Mouse (Mus musculus): ENCODE data around the gene Lce3a. TPM values are rescaled to one million over a fixed set of nuclear protein-coding genes. Genes with fewer than 3 reads are reported as not detected.

The Lce3a gene
- total RNA-seq (2017) = not detected in 2 replicates

DNA sequence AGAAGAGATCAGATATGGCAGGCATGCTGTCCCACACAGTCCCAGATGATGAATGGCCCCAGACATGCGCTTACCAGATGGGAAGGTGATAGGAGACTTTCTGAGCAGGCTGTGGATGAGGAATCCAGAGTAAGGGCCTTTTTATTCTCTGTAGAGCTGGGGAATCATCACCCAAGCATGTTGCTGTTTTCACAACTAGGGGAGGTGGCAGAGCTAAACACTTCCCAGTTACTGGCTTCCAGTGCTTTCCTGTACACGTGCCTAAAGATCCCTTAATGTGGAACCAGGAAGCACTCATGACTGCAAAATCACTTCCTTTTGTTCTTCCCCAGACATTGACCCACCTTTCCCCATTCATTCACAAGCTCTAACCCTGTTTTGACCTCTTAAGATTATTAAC, at the start of gene Lce3a:
TSS of gene Lce3a (minus strand) at position 101 of the 400 bp plus-strand sequence.
- no peak for ATAC-seq (ENCODE audit: extremely low read depth, insufficient number of reproducible peaks, low FRiP score, poor library complexity, severe bottlenecking)

DNA sequence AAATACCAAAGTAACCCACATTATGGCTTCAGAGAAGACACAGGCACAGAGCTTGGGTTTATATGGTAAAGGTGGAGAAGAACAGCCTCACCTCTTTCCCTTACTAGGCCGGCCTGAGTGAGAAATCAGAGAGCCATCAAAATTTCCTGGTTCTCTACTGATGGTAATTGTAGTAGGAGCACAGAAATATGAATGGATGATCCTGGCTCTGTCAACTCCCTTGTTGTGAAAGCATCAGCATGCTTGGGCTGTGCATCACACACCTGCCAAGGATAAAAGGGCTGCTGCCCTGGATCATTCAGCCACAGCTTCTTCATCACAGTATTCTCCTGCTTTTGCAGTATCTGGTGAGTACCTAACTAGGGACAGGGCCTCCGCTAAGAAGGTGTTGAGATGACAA, 40.7 kb upstream of the Lce3a start, which contains the start of gene Lce3e:
TSS of gene Lce3e (plus strand) at position 301 of the 400 bp plus-strand sequence.
- ATAC-seq (ENCODE audit: extremely low read depth, insufficient number of reproducible peaks, low FRiP score, poor library complexity, severe bottlenecking) = no peak

DNA sequence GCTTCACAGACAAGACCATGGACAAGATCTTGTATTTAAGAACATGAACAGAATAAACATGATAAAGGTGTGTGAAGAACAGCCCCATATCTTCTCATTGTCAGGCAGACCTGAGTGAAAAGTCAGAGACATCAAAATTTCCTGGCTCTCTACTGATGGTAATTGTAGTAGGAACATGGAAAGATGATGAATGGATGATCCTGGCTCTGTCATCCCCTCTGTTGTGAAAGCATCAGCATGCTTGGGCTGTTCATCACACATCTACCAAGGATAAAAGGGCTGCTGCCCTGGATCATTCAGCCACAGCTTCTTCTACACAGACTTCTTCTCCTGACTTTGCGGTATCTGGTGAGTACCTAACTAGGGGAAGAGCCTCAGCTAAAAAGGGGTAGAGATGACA, 31.1 kb upstream of the Lce3a start, which contains the start of gene Lce3d:
TSS of gene Lce3d (plus strand) at position 301 of the 400 bp plus-strand sequence.
- ATAC-seq (ENCODE audit: extremely low read depth, insufficient number of reproducible peaks, low FRiP score, poor library complexity, severe bottlenecking) = no peak

DNA sequence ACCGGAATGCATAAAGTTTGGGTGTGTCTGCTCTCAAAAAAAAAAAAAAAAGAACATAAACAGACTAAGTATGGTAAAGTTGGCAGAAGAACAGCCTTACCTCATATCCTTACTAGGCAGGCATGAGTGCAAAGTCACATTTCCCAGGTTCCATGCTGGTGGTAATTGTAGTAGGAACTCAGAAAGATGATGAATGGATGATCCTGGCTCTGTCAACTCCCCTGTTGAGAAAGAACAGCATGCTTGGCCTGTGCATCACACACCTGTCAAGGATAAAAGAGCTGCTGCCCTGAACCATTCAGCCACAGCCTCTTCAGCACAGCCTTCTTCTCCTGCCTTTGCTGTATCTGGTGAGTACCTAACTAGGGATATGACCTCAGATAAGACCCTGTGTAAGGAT, 18.2 kb upstream of the Lce3a start, which contains the start of gene Lce3c:
TSS of gene Lce3c (plus strand) at position 301 of the 400 bp plus-strand sequence.
- ATAC-seq (ENCODE audit: extremely low read depth, insufficient number of reproducible peaks, low FRiP score, poor library complexity, severe bottlenecking) = no peak

DNA sequence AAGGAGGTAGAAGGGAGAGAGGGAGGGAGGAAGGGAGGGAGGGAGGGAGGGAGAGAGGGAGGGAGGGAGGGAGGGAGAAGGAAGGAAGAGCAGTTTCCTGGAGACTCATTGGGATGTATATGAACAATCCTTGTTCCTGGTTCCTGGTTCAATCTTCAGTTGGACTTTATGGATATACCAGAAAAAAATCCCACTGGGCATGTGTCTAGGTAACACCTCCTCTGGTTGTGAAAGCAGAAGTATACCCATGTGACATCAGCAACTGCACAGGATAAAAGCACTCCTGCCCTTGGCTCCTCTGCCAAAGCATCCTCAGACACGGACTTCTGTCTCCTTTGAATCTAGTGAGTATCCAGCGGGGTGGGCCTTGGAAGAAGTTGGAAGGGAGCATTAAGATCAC, 6.6 kb upstream of the Lce3a start, which contains the start of gene Lce3b:
TSS of gene Lce3b (plus strand) at position 301 of the 400 bp plus-strand sequence.
- no peak for ATAC-seq (ENCODE audit: extremely low read depth, insufficient number of reproducible peaks, low FRiP score, poor library complexity, severe bottlenecking)

DNA sequence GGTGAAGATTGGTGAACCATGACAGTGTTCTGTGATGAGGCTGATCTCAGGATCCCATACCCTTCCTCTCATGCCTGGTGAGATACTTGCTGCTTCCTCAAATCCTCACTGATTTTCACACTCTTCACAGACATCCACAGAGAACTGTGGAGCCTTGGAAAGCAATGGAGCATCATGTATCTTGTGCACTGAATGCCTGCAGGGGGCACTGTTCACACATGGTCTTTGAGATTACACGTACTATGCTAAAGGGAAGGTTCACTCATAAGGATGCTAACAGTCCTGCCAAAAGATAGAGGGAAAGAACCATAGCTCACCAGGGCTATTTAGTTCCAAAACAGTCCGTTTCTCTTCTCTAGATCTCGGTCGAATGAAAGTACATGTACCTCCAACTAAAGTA, 5.7 kb downstream of the Lce3a start:
- no peak for ATAC-seq (ENCODE audit: extremely low read depth, insufficient number of reproducible peaks, low FRiP score, poor library complexity, severe bottlenecking)

- ATAC-seq (ENCODE audit: extremely low read depth, insufficient number of reproducible peaks, low FRiP score, poor library complexity, severe bottlenecking) = no peak
Measured at GRCm38 (mm10) chr3:92907571-92907970, 18.5 kb downstream of the Lce3a start.

GRCm38 (mm10) chr3:92905182-92905581, 20.8 kb downstream of the Lce3a start:
- ATAC-seq (ENCODE audit: extremely low read depth, insufficient number of reproducible peaks, low FRiP score, poor library complexity, severe bottlenecking) = no peak

- ATAC-seq (ENCODE audit: extremely low read depth, insufficient number of reproducible peaks, low FRiP score, poor library complexity, severe bottlenecking) = no peak
Measured at GRCm38 (mm10) chr3:92903640-92904039, 22.4 kb downstream of the Lce3a start.

GRCm38 (mm10) chr3:92902992-92903391, 23.0 kb downstream of the Lce3a start:
- ATAC-seq (ENCODE audit: extremely low read depth, insufficient number of reproducible peaks, low FRiP score, poor library complexity, severe bottlenecking) = no peak

GRCm38 (mm10) chr3:92894489-92894888, 31.5 kb downstream of the Lce3a start:
- no peak for ATAC-seq (ENCODE audit: extremely low read depth, insufficient number of reproducible peaks, low FRiP score, poor library complexity, severe bottlenecking)

DNA sequence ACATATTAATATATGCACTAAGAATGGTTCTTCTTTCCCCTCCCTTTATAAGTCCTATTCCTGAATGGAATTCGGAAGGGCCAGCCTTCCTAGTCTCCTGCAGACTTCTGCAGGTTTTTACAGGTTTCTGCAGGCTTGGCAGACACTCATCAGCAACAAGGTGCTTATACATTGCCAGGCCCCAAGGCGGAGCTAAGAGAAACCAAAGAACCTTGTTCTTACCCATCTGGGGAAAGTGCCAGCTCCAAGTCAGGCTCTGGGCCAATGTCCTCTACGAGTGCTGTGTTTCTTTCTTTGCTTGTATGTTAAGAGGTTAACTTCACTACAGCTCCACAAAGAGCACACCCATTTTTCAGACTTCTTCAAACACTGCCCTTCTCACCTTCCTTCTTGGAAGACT, 32.0 kb downstream of the Lce3a start:
- no peak for ATAC-seq (ENCODE audit: extremely low read depth, insufficient number of reproducible peaks, low FRiP score, poor library complexity, severe bottlenecking)

Other genes starting within 250 kb of the Lce3a start
- not detected in 2 replicates for gene Lce1c, start 247.0 kb downstream of the Lce3a start, total RNA-seq (2017)
- gene Lce1d, start 239.0 kb downstream of the Lce3a start, total RNA-seq (2017) = not detected in 2 replicates
- not detected in 2 replicates for gene Lce1e, start 217.2 kb downstream of the Lce3a start, total RNA-seq (2017)
- gene Lce1f, start 205.9 kb downstream of the Lce3a start, total RNA-seq (2017) = not detected in 2 replicates
- not detected in 2 replicates for gene Gm38119, start 187.1 kb downstream of the Lce3a start, total RNA-seq (2017)
- gene Lce1g, start 173.9 kb downstream of the Lce3a start, total RNA-seq (2017) = not detected in 2 replicates
- not detected in 2 replicates for gene Lce1h, start 161.2 kb downstream of the Lce3a start, total RNA-seq (2017)
- not detected in 2 replicates for gene Lce1i, start 147.3 kb downstream of the Lce3a start, total RNA-seq (2017)
- not detected in 2 replicates for gene Lce1j, start 135.7 kb downstream of the Lce3a start, total RNA-seq (2017)
- not detected in 2 replicates for gene Lce1k, start 118.3 kb downstream of the Lce3a start, total RNA-seq (2017)
- not detected in 2 replicates for gene Kprp, start 99.0 kb downstream of the Lce3a start, total RNA-seq (2017)
- gene Lce1l, start 74.9 kb downstream of the Lce3a start, total RNA-seq (2017) = not detected in 2 replicates
- gene 2310050C09Rik, start 56.0 kb downstream of the Lce3a start, total RNA-seq (2017) = not detected in 2 replicates
- not detected in 2 replicates for gene Lce3b, start 6.7 kb upstream of the Lce3a start, total RNA-seq (2017)
- gene Lce3c, start 18.3 kb upstream of the Lce3a start, total RNA-seq (2017) = not detected in 2 replicates
- gene Lce3d, start 31.2 kb upstream of the Lce3a start, total RNA-seq (2017) = not detected in 2 replicates
- not detected in 2 replicates for gene Lce3e, start 40.8 kb upstream of the Lce3a start, total RNA-seq (2017)
- gene Lce3f, start 66.0 kb upstream of the Lce3a start, total RNA-seq (2017) = not detected in 2 replicates
- not detected in 2 replicates for gene Crct1, start 89.5 kb upstream of the Lce3a start, total RNA-seq (2017)
- gene Lce1m, start 92.8 kb upstream of the Lce3a start, total RNA-seq (2017) = not detected in 2 replicates
- gene Gm4858, start 142.6 kb upstream of the Lce3a start, total RNA-seq (2017) = 0.25 TPM in 1 of 2 replicates, not detected in the other
- not detected in 2 replicates for gene Crnn, start 218.6 kb upstream of the Lce3a start, total RNA-seq (2017)

Data from neutrophil, adult 5-6 weeks (primary cell).